20 mouse cellular contexts compared by ENCODE assay signal in the genomic region with DNA sequence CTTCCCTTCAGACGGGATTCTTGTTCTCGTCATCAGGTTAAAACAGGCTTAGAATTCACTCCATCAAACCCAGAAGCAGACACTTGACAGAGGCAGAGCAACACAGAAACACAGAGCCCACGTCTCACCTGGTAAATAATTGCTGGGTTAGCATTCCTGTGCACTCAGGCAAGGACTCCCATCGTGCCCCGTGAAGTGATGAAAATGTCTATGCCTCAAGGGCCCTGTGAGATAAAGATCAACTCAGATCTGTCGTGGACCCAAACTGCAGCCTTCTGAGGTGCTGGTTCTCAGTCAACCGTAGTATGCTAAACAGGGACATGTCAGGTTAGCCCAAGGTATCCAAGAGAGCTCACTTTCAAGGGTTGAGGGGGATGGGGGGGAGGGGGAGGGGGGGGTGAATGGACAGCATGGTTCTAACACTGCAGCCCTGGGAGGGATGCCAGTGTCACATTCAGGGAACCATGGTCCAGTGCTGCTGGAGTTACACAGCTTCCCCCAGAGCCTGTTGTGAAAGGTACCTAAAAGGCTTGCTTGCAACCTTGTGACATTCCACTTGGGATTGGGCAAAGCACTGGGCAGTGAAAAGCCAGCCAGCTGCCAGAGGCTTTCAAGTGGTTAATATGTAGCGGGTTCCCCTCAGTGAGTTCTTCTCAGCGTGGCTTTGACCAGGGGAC. TPM values are rescaled to one million over a fixed set of nuclear protein-coding genes. Genes with fewer than 3 reads are reported as not detected.
A peak's percentile ranks its signal among the peaks of the same experiment; 100 is the strongest.
DNase-seq lines count a peak whose midpoint lies in the region; ATAC-seq and TF ChIP-seq lines count a peak whose summit lies in the region.
"Had no signal": no experiment of that assay in that cellular context is flagged by ENCODE, and none has a peak within 500 bp of the region (broad histone marks: within the 10 kb centered on the region; RNA-seq: fewer than 3 reads in every experiment).

No protein-coding gene starts in this region.

- ATAC-seq in kidney, embryonic 14.5 days (ENCODE audit: low FRiP score, low TSS enrichment) = peak; percentile 83
- ATAC-seq: intestine, postnatal 0 days; midbrain, embryonic 15.5 days had no signal

- H3K27ac ChIP-seq in liver, adult 2 months (replicated peaks; ENCODE audit: insufficient read depth, low read depth, low read length) = no peak overlapping the region
- H3K27ac ChIP-seq in kidney, embryonic 14.5 days (ENCODE audit: low read depth, low read length) = 0 out of 2 replicates have a peak overlapping the region, but pooled peaks have one; percentile 78
- H3K27ac ChIP-seq in limb, embryonic 10.5 days = no peak overlapping the region
- H3K27ac ChIP-seq: gastrocnemius, adult 2 months; heart, embryonic 13.5 days; hindbrain, embryonic 15.5 days; liver, embryonic 14.5 days; midbrain, embryonic 15.5 days had no signal

- DNase-seq in liver, adult 2 months (ENCODE audit: extremely low read depth, low read depth, low spot score) = peak; percentile 61
- DNase-seq in liver = no peak
- DNase-seq in kidney, adult 18-20 months = peak; percentile 72
- DNase-seq in kidney, postnatal 36 days = peak; percentile 75 to 89
- DNase-seq in limb, embryonic 10.5 days (ENCODE audit: low spot score) = no peak
- no peak for DNase-seq in ovary, postnatal 10 days (ENCODE audit: low spot score)
- DNase-seq: cerebellum, adult 18-20 months; cerebellum, postnatal 25 days; gastrocnemius, adult 2 months; heart, adult 18-20 months; heart, postnatal 36 days; layer of hippocampus, adult 9-11 months had no signal

- no peaks in the 10 kb centered on the region for H3K79me2 ChIP-seq in liver, adult 2 months (ENCODE audit: control insufficient read depth, insufficient read depth, low read length)

- 56% methylated on average over 9 of the region's 9 CpGs for WGBS in liver, adult 2 months
- 50% methylated on average over 9 of the region's 9 CpGs for WGBS in kidney, embryonic 14.5 days
- 64% methylated on average over 9 of the region's 9 CpGs for WGBS in limb, embryonic 10.5 days

- no peaks in the 10 kb centered on the region for H3K9me3 ChIP-seq in kidney, embryonic 14.5 days (ENCODE audit: control insufficient read depth, low read length)
- no peaks in the 10 kb centered on the region for H3K9me3 ChIP-seq in limb, embryonic 10.5 days (replicated peaks)
- H3K9me3 ChIP-seq: hindbrain, embryonic 15.5 days; midbrain, embryonic 15.5 days had no signal

- H3K36me3 ChIP-seq in liver, adult 2 months (ENCODE audit: control insufficient read depth, insufficient read depth, low read length) = no peaks in the 10 kb centered on the region
- no peaks in the 10 kb centered on the region for H3K36me3 ChIP-seq in kidney, embryonic 14.5 days (ENCODE audit: control insufficient read depth, insufficient read depth, low read length)
- no peaks in the 10 kb centered on the region for H3K36me3 ChIP-seq in limb, embryonic 10.5 days
- H3K36me3 ChIP-seq: heart, embryonic 13.5 days; hindbrain, embryonic 15.5 days; midbrain, embryonic 15.5 days had no signal

- no peak for TF ChIP-seq CTCF in liver, adult 2 months (IDR thresholded peaks at IDR 0.05; ENCODE audit: low read depth, low read length)

- H3K9ac ChIP-seq in liver, adult 2 months (ENCODE audit: low read depth, low read length) = no peak overlapping the region
- no peak overlapping the region for H3K9ac ChIP-seq in kidney, embryonic 14.5 days (ENCODE audit: low read depth, low read length)
- H3K9ac ChIP-seq: heart, embryonic 13.5 days; hindbrain, embryonic 15.5 days; liver, embryonic 14.5 days; midbrain, embryonic 15.5 days had no signal

- H3K4me2 ChIP-seq in kidney, embryonic 14.5 days (replicated peaks; ENCODE audit: low read depth, low read length) = no peak overlapping the region
- H3K4me2 ChIP-seq: heart, embryonic 13.5 days; hindbrain, embryonic 15.5 days; midbrain, embryonic 15.5 days had no signal

- no peak overlapping the region for H3K4me3 ChIP-seq in liver, adult 2 months (ENCODE audit: insufficient read depth, low read depth, low read length)
- no peak overlapping the region for H3K4me3 ChIP-seq in kidney, embryonic 14.5 days (ENCODE audit: low read length)
- H3K4me3 ChIP-seq in limb, embryonic 10.5 days = no peak overlapping the region
- H3K4me3 ChIP-seq: gastrocnemius, adult 2 months; heart, embryonic 13.5 days; hindbrain, embryonic 15.5 days; megakaryocyte, embryonic 14.5 days; midbrain, embryonic 15.5 days; myocyte had no signal

- TF ChIP-seq POLR2A in liver, adult 2 months (IDR thresholded peaks at IDR 0.05; ENCODE audit: extremely low read depth, insufficient read depth, low read length) = no peak

- no peaks in the 10 kb centered on the region for H3K4me1 ChIP-seq in liver, adult 2 months (ENCODE audit: control insufficient read depth, insufficient read depth, low read length)
- 0 out of 2 replicates have a peak, but pooled peaks cover 2% of the 10 kb centered on the region for H3K4me1 ChIP-seq in kidney, embryonic 14.5 days (ENCODE audit: control insufficient read depth, insufficient read depth, low read length)
- H3K4me1 ChIP-seq in limb, embryonic 10.5 days = no peaks in the 10 kb centered on the region
- H3K4me1 ChIP-seq: hindbrain, embryonic 15.5 days; megakaryocyte, embryonic 14.5 days; midbrain, embryonic 15.5 days had no signal

- H3K27me3 ChIP-seq in liver, adult 2 months (ENCODE audit: control insufficient read depth, insufficient read depth, low read length) = no peaks in the 10 kb centered on the region; the same call in 1 of the 2 replicates
- no peaks in the 10 kb centered on the region for H3K27me3 ChIP-seq in kidney, embryonic 14.5 days (ENCODE audit: control insufficient read depth, insufficient read depth, low read length)
- no peaks in the 10 kb centered on the region for H3K27me3 ChIP-seq in limb, embryonic 10.5 days (ENCODE audit: low read depth, poor library complexity, severe bottlenecking)
- H3K27me3 ChIP-seq: heart, embryonic 13.5 days; hindbrain, embryonic 15.5 days; midbrain, embryonic 15.5 days had no signal

RNA-seq across cellular contexts. Expression of gene Kank1, which starts 14.7 kb away (rescaled TPM):
- total RNA-seq in liver, adult 2 months (2014; rRNA removed) = 33.6 and 37.7 TPM in 2 replicates
- 31.7 and 32.5 TPM in 2 replicates for polyA plus RNA-seq in liver, adult 2 months (2012; rRNA removed)
- polyA plus RNA-seq in kidney, embryonic 14.5 days (2014; fragmentation: Nextera tagmentation; extraction: Ambion mirVana) = 14.5 and 23.0 TPM in 2 replicates
- polyA plus RNA-seq in limb, embryonic 10.5 days (2016; fragmentation: Nextera tagmentation; extraction: Ambion mirVana) = 16.9 and 33.7 TPM in 2 replicates

Comparison
In these comparisons a context has a peak if more than half of its experiments do, and no peak if none do; other contexts are left out.
1. DNase-seq: peak in liver, adult 2 months (single experiment), kidney, adult 18-20 months (single experiment) and kidney, postnatal 36 days (2 of 2); none in liver (single experiment), limb, embryonic 10.5 days (single experiment) and ovary, postnatal 10 days (single experiment).